Mouse (Mus musculus): Measurements from ENCODE around the gene Zfp449.

The Zfp449 gene

GRCm38 (mm10) chrX:56346176-56346931 is at the start of gene Zfp449:
Gene Zfp449, plus strand, starts transcription at chrX:56346400.
- ChIA-PET POLR2A (interaction anchor here in 2 of 4 experiments (0.6 to 1.7 kb wide), 6 partner anchors 10 to 57 kb away, joined by 3 to 8 read pairs (median 4); partner anchors contain the start of gene Smim10l2a (in 1 of the 2)), CTCF (interaction anchor here in 3 of 4 experiments (0.6 to 1.2 kb wide), 3 partner anchors 10 to 488 kb away, joined by 3 to 8 read pairs (median 3); partner anchors contain the start of gene Smim10l2a (in 1 of the 3))

DNA sequence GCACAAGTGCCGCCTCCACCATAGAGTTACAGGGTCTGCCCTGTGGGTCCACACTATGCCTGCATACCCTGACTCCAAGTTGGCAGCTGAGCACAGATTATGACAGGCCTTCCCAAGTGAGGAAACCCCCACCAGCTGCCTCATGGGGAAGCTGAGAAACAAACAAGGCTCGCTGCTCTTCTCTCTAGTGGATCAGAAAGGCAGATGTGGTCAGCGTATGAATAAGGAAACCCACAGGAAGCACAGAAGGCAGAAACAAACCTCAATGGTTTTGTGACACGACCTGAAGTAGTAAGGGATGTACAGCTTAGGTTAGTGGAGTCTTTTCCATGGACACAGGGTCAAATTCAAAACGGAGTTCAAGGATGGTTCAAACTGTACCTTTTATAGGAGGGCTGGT is 38.6 kb upstream of the Zfp449 start:
- ChIA-PET POLR2A (no interaction called here), CTCF (no interaction called here)

GRCm38 (mm10) chrX:56312813-56313212 is 33.4 kb upstream of the Zfp449 start:
- ChIA-PET CTCF (no interaction called here), POLR2A (no interaction called here)

DNA sequence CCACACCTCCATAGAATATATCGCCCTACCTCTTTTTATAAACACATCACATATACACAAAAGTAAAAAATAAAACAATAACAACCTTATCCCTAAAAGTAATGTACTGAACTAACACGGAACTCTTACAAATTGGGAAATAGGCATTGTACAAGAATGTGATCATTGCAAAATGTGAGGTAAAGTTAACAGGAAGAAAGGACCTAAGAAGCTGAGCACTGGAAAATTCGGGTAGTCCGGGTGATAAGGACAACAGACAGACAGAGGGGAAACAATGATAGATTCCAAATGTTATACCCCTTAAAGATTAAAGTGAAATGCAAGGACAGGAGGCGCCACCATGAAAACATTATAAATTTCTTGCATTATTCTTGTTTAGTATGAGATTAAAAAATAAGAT is 24.1 kb upstream of the Zfp449 start:
- ChIA-PET CTCF (no interaction called here), POLR2A (no interaction called here)

- CTCF ChIA-PET: no interaction called here
- POLR2A ChIA-PET: no interaction called here
Observed at GRCm38 (mm10) chrX:56322731-56323130, 23.5 kb upstream of the Zfp449 start.

- ChIA-PET POLR2A (no interaction called here), CTCF (no interaction called here)
Observed at GRCm38 (mm10) chrX:56332046-56332445, 14.2 kb upstream of the Zfp449 start.

DNA sequence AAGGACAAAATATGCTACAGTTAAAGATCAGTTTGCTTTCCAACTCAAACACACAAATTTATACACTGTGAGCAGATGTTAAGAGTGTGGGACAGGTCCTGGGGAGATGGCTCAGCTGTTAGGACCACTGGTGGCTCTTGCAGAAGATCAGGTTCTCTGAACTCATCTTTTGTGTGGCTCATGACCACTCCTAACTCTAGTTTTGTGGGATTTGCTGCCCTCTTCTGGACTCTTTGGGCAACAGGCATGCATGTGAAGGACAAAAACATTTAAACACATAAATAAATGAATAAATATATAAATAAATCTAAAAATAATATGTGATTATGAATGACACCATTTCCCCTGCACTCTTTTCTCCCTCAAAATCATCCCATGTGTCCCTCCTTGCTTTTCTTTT is 5.9 kb upstream of the Zfp449 start:
- ChIA-PET POLR2A (no interaction called here), CTCF (interaction anchor here in 1 of 4 experiments (0.7 kb wide), 1 partner anchor 43 kb away, joined by 3 read pairs; no protein-coding TSS in a partner anchor)

DNA sequence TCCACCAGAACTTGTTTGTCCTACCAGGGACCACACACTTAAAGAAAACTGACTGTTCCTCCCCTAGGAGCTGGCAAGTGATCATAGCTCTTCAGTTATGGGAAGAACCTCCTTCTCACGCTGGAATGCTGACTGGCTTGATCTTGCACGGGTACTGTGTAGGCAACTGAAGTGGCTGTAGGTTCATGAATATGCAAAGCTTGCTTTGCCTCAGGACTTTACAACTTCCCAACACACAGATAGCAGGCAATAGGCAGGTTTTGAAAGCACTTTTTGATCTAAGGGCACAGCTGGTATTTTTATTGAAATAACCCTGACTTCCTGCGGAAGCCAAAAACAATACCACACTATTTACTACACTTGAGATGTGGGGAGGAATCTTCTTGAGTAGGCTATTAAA is 3.3 kb upstream of the Zfp449 start:
- POLR2A ChIA-PET: interaction anchor here in 1 of 4 experiments (1.0 kb wide), 1 partner anchor 31 kb away, joined by 3 read pairs; the partner anchor contains the start of gene Smim10l2a
- CTCF ChIA-PET: no interaction called here

GRCm38 (mm10) chrX:56346932-56347253 is 693 bp downstream of the Zfp449 start:
- POLR2A ChIA-PET: interaction anchor here in 2 of 4 experiments (0.6 to 1.7 kb wide), 5 partner anchors 9 to 31 kb away, joined by 3 to 8 read pairs (median 4); partner anchors contain the start of gene Smim10l2a (in 1 of the 2)
- CTCF ChIA-PET: no interaction called here

DNA sequence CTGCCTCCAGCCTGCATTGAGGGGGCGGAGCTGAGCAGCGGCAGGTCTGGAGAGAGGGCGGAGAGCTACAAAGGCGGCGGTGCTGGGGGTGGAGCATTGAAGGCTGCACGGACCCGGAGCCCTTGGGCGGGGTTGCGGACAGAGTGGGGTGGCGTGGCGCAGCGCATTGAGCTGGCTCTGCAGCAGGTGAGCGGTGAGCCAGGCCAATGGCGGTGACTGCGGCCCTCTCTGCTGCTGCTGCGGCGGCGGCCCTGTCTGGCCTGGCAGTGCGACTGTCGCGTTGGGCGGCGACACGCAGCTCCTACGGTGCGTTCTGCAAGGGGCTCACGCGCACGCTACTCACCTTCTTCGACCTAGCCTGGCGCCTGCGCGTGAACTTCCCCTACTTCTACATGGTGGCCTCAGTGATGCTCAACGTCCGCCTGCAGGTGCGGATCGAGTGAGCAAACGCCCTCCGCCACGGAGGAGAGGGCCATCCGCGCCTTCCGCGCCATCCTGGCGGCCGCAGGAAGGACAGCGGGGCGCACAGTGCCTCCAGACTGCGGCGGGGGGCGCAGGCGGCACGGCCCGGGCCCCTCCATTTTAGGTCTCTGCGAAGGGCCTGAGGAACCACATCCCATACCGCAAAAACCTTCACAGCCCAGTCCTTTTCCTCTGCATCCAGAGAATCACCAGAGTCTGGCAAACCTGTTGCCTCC is 28.4 kb downstream of the Zfp449 start, which contains the start of gene Smim10l2a:
TSS of gene Smim10l2a (plus strand) at position 156 of the 698 bp plus-strand sequence.
- POLR2A ChIA-PET: interaction anchor here in 3 of 4 experiments (0.6 to 1.3 kb wide), 10 partner anchors 12 to 412 kb away, joined by 3 to 8 read pairs (median 3); partner anchors contain the start of gene Zfp449 (in 2 of the 3)
- CTCF ChIA-PET: interaction anchor here in 1 of 4 experiments (1.0 kb wide), 1 partner anchor 29 kb away, joined by 3 read pairs; the partner anchor contains the start of gene Zfp449

GRCm38 (mm10) chrX:56380852-56381251 is 34.7 kb downstream of the Zfp449 start:
- ChIA-PET POLR2A (interaction anchor here in 1 of 4 experiments (0.7 kb wide), 1 partner anchor 20 kb away, joined by 5 read pairs; no protein-coding TSS in a partner anchor), CTCF (no interaction called here)

- ChIA-PET POLR2A (no interaction called here), CTCF (interaction anchor here in 3 of 4 experiments (0.6 to 1.0 kb wide), 4 partner anchors 13 to 110 kb away, joined by 3 to 7 read pairs (median 3); no protein-coding TSS in a partner anchor)
Observed at GRCm38 (mm10) chrX:56384142-56384541, 37.9 kb downstream of the Zfp449 start.

- ChIA-PET POLR2A (no interaction called here), CTCF (no interaction called here)
Observed at GRCm38 (mm10) chrX:56404646-56405045, 58.4 kb downstream of the Zfp449 start.

- POLR2A ChIA-PET: interaction anchor here in 1 of 4 experiments (0.6 kb wide), 1 partner anchor 84 kb away, joined by 4 read pairs; no protein-coding TSS in a partner anchor
- CTCF ChIA-PET: no interaction called here
Observed at GRCm38 (mm10) chrX:56405482-56405881, 59.3 kb downstream of the Zfp449 start.

GRCm38 (mm10) chrX:56406128-56406527 is 59.9 kb downstream of the Zfp449 start:
- ChIA-PET POLR2A (no interaction called here), CTCF (no interaction called here)

Measured in embryonic stem cell, embryonic (primary cell).